Mouse (Mus musculus): ENCODE results near the gene Msh4.

DNA sequence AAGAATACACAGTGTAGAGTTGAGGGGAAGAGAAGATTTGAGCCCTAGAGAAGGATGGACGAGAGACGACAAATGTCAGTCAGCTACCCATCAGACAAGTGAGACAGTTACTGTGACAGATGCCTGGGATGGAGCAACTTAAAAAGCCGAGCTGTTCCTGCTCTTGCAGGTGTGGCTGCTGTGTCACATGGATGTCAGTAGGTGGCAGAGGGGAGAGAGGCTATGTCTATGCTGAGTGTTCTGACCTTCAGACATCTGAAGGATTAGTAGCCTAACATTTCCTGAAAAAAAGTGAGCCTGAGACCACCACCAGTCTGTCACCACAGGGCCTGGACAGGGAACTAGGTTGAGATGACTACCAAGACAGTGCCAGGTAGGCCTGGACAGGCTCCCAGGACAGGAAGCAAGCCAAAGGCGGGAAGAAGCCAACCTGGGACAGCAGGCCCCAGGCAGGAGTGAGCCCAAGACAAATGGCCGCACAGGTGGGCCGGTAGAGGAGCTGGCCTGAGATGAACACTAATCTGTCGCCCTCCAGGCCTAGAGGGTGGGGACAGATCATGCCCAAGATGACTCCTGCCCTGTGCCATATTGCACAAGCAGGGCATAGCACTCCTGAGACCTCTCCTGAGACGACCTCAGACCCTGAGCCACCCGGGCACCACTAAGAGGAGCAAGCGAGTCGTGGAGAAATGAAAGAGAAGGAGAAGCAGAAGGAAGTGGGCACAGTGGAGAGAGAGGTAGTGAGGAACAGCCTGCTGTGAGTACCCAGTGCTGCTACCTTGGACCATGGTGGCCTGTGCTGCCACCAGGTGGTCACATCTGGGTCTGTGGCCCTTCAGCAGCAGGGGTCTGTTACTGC, 74.7 kb downstream of the Msh4 start:
- TF ChIP-seq CTCF (IDR thresholded peaks at IDR 0.05), result peak; percentile 29; the same call in 1 of the 2 replicates
- TF ChIP-seq EP300 (IDR thresholded peaks at IDR 0.05; ENCODE audit: insufficient read depth, low read depth, low read length), result no peak
- TF ChIP-seq POLR2A (IDR thresholded peaks at IDR 0.05; ENCODE audit: insufficient read depth, low read depth, low read length), result no peak

Measured in heart, adult 2 months (tissue).